Mouse (Mus musculus) MEL (cell line): ENCODE results near the gene Gm44805. TPM values are rescaled to one million over a fixed set of nuclear protein-coding genes. Genes with fewer than 3 reads are reported as not detected.

ENCODE experiments used
- DNase-seq: peaks from one replicate; pipeline ENCODE4 v3.0.0; 2011; ENCODE audit warnings: low read depth, low spot score
- H3K27ac ChIP-seq: 2 replicates; pipeline ENCODE4 v1.5.1; 2012; ENCODE audit warnings: low read depth, mild to moderate bottlenecking, control low read depth, low read length, moderate library complexity; ENCODE audit not compliant: control insufficient read depth
- H3K27me3 ChIP-seq, 2 experiments: fragments of 150-350 bp in 1 of 2; sonication (generic) in 1 of 2; 2 replicates each; pipeline ENCODE4 v1.6.1; 2012; ENCODE audit warnings: low read length in 2 of 2, mild to moderate bottlenecking in 2 of 2, improper control_type of control experiment in 1 of 2, moderate library complexity in 1 of 2; ENCODE audit not compliant: insufficient read depth in 2 of 2, control insufficient read depth in 1 of 2
- H3K36me3 ChIP-seq, 2 experiments: 2 replicates each; pipeline ENCODE4 v1.6.1; 2012 to 2014; ENCODE audit warnings: low read length in 2 of 2, improper control_type of control experiment in 1 of 2, inconsistent platforms in 1 of 2, mild to moderate bottlenecking in 1 of 2; ENCODE audit not compliant: insufficient read depth in 2 of 2, control insufficient read depth in 1 of 2
- H3K4me1 ChIP-seq, 2 experiments: fragments of 150-350 bp in 1 of 2; sonication (generic) in 1 of 2; 2 replicates each; pipeline ENCODE4 v1.6.1; 2012; ENCODE audit warnings: low read length in 2 of 2, improper control_type of control experiment in 1 of 2, mild to moderate bottlenecking in 1 of 2; ENCODE audit not compliant: insufficient read depth in 2 of 2, control insufficient read depth in 1 of 2
- H3K4me3 ChIP-seq, 2 experiments: fragments of 150-350 bp in 1 of 2; sonication (generic) in 1 of 2; 2 replicates each; pipeline ENCODE4 v1.5.1; 2012; ENCODE audit warnings: low read depth in 2 of 2, low read length in 2 of 2, mild to moderate bottlenecking in 2 of 2, moderate library complexity in 2 of 2, control low read depth in 1 of 2, improper control_type of control experiment in 1 of 2; ENCODE audit not compliant: control insufficient read depth in 1 of 2, insufficient read depth in 1 of 2
- H3K79me2 ChIP-seq: 2 replicates; pipeline ENCODE4 v1.6.1; 2012; ENCODE audit warnings: mild to moderate bottlenecking, low read length, moderate library complexity; ENCODE audit not compliant: control insufficient read depth, poor library complexity, insufficient read depth
- H3K9ac ChIP-seq: 2 replicates; pipeline ENCODE4 v1.6.1; 2012; ENCODE audit warnings: low read depth, mild to moderate bottlenecking, control low read depth, low read length, moderate library complexity; ENCODE audit not compliant: control insufficient read depth, poor library complexity, severe bottlenecking
- H3K9me3 ChIP-seq: fragments of 150-350 bp; sonication (generic); replicated peaks from 2 replicates; pipeline ENCODE4 v1.6.1; 2012; ENCODE audit warnings: mild to moderate bottlenecking, low read length, improper control_type of control experiment, moderate library complexity; ENCODE audit not compliant: insufficient read depth
- BHLHE40 ChIP-seq: IDR thresholded peaks from 2 replicates; pipeline ENCODE4 v1.6.1; 2012; ENCODE audit warnings: low read depth, mild to moderate bottlenecking, inconsistent platforms, low read length, improper control_type of control experiment, borderline replicate concordance
- CHD1 ChIP-seq: IDR thresholded peaks from 2 replicates; pipeline ENCODE4 v1.6.1; 2012; ENCODE audit warnings: low read depth, mild to moderate bottlenecking, inconsistent platforms, low read length, improper control_type of control experiment
- CTCF ChIP-seq, 3 experiments: IDR thresholded peaks in 2 of 3; conservative IDR thresholded peaks in 1 of 3; 2 replicates each; pipeline ENCODE4 v1.5.1; 2011 to 2012; ENCODE audit warnings: low read length in 3 of 3, low read depth in 2 of 3, mild to moderate bottlenecking in 2 of 3, improper control_type of control experiment in 1 of 3, inconsistent platforms in 1 of 3, mixed read lengths in 1 of 3, moderate library complexity in 1 of 3; ENCODE audit not compliant: control insufficient read depth in 1 of 3, insufficient read depth in 1 of 3, poor library complexity in 1 of 3, severe bottlenecking in 1 of 3
- EP300 ChIP-seq, 2 experiments: IDR thresholded peaks; 2 replicates each; pipeline ENCODE4 v1.6.1; 2011; ENCODE audit warnings: improper control_type of control experiment in 2 of 2, low read length in 2 of 2, low read depth in 1 of 2, mild to moderate bottlenecking in 1 of 2
- GATA1 ChIP-seq: IDR thresholded peaks from 2 replicates; pipeline ENCODE4 v1.6.1; 2011; ENCODE audit warnings: low read depth, low read length, improper control_type of control experiment
- JUND ChIP-seq: IDR thresholded peaks from 2 replicates; pipeline ENCODE4 v1.6.1; 2011; ENCODE audit warnings: low read depth, mild to moderate bottlenecking, improper control_type of control experiment, low read length
- KAT2A ChIP-seq: conservative IDR thresholded peaks from 2 replicates; pipeline ENCODE4 v1.6.1; 2012; ENCODE audit warnings: low read depth, low read length, improper control_type of control experiment, inconsistent platforms
- MAX ChIP-seq: IDR thresholded peaks from 2 replicates; pipeline ENCODE4 v1.6.1; 2011; ENCODE audit warnings: low read length, improper control_type of control experiment
- MYB ChIP-seq: IDR thresholded peaks from 2 replicates; pipeline ENCODE4 v1.6.1; 2011; ENCODE audit warnings: mild to moderate bottlenecking, low read depth, low read length, improper control_type of control experiment
- TCF12 ChIP-seq: IDR thresholded peaks from 2 replicates; pipeline ENCODE4 v1.6.1; 2014; ENCODE audit warnings: low read depth, mild to moderate bottlenecking, inconsistent platforms, low read length, improper control_type of control experiment, moderate library complexity
- USF2 ChIP-seq, 2 experiments: IDR thresholded peaks; 2 replicates each; pipeline ENCODE4 v1.6.1; 2011 to 2012; ENCODE audit warnings: improper control_type of control experiment in 2 of 2, low read length in 2 of 2, borderline replicate concordance in 1 of 2, inconsistent platforms in 1 of 2, low read depth in 1 of 2, mild to moderate bottlenecking in 1 of 2; ENCODE audit not compliant: insufficient read depth in 1 of 2
- polyA plus RNA-seq, 2 experiments: library from polyadenylated mRNA; stranded (reverse) in 1 of 2; unstranded in 1 of 2; fragments of >175 nt in 1 of 2; fragments of >200 nt in 1 of 2; gene quantifications; 2 replicates each; pipeline versions ENCODE4 v1.2.1 to v1.2.4; 2012; ENCODE audit warnings: low replicate concordance in 2 of 2, low read depth in 1 of 2; ENCODE audit not compliant: insufficient read length in 2 of 2, insufficient read depth in 1 of 2, missing spikeins in 1 of 2
- total RNA-seq: library from RNA; depleted of rRNA; stranded (reverse); fragments of 300-350 nt; gene quantifications from 2 replicates; pipeline ENCODE4 v1.2.3, GENCODE M21; 2012

The Gm44805 gene
- total and polyA plus RNA-seq, 3 experiments: not detected

DNA sequence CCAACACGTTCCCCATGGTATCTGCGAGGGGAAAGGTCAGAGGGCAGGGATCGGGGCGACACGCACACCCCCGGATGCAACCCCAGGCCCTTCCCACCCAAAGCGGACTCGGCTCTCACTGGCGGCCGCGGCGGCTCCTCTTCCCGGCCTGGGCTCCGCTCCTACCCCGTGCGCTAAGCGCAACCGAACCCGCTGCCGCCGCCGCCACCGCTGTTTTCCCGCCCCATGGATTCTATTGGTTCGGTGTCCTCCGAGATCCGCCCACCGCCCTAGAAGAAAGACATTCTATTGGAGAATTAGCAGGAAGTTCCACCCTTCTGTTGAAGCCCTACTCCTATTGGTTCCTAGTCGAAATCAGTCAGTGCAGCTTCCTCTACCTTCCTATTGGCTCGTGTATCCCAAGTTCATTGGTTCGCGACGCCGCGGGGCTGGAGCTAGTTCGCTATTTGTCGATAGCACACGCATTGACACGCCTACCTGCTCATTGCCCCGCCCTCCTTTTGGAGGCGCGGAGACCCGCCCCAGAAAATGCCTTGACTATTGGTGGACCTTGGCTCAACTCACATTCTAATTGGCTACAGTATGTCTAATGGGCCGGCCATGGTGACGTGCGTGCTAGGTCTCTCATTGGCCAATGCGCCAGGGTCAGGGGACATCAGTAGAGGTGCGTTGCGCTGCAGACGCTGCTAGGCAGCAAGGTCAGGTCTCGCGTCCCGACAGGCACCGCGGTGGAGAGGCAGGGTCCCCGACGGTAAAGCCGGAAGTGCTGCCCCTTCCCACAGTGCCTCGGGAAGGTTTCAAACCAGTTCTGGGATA, 34.2 kb upstream of the Gm44805 start, which contains the start of gene Tomm40 (continued):
- TF ChIP-seq USF2 (IDR thresholded peaks at IDR 0.05; ENCODE audit: borderline replicate concordance in 1 of 2, insufficient read depth in 1 of 2, low read depth in 1 of 2, low read length in 2 of 2) (no peak), GATA1 (peak; percentile 35), JUND (no peak)

DNA sequence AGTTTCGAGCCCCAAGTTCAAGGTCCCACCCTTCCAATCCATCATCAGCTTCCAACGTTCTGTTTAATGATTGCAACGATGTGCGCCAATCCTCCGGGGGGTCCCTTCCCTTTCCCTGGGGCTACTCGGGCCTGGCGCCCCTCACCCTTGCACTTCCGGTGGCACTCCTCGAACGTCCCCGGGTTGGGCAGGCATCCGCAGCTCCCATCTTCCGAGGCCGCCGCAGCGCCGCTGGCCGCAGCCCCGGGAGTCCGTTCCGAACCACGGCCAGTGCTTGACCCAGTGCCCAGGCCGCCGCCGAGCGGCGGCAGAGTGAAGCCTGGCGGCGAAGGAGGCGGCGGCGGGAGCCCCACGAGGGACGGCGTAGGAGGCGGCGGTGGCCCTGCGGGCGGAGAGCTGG, 33.6 kb upstream of the Gm44805 start:
- Histone ChIP-seq H3K9me3 (no peaks in the 10 kb centered on the region), H3K79me2 (peaks cover 20% of the 10 kb centered on the region), H3K9ac (peak overlapping the region; percentile 90), H3K27ac (peak overlapping the region; percentile 60), H3K4me3 (peak overlapping the region; percentile 72 to 97), H3K27me3 (no peaks in the 10 kb centered on the region), H3K4me1 (peaks cover 0 to 19% of the 10 kb centered on the region in 2 experiments; a peak in 2 of 4 replicates), H3K36me3 (peaks cover 3 to 14% of the 10 kb centered on the region in 2 experiments; a peak in 3 of 4 replicates)
- TF ChIP-seq BHLHE40: 0 out of 2 replicates have a peak, but pooled peaks have one; percentile 13
- no peak for TF ChIP-seq MAX
- 0 out of 2 replicates have a peak, but pooled peaks have one; percentile 15 for TF ChIP-seq CHD1
- DNase-seq: no peak

DNA sequence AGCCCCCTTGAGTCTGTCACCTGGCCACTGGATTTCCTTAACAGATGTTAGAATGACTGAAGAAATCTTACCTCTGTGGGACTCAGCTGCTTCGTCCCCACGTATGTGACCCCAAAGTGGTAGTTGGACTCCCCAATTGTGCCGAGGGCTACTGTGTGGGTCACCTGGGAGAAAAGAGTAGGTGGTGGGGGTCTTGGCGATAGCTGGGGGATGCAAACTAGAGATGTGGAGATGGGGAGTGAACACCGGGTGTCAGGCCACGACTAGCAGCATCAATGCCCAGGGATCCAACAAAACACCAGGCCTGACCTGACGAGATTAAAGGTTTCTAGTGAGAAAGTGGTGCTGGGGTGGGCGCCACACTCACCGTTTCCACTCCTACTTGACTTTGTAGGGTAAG, 32.4 kb upstream of the Gm44805 start:
- TF ChIP-seq EP300 (IDR thresholded peaks at IDR 0.05; ENCODE audit: low read depth in 1 of 2, low read length in 2 of 2) (no peak), TCF12 (no peak), KAT2A (no peak), MYB (no peak), CTCF (IDR thresholded peaks at IDR 0.05 in 2 of 3, conservative IDR thresholded peaks at IDR 0.05 in 1 of 3; ENCODE audit: control insufficient read depth in 1 of 3, insufficient read depth in 1 of 3, low read depth in 2 of 3, low read length in 3 of 3, poor library complexity in 1 of 3, severe bottlenecking in 1 of 3) (no peak)
- TF ChIP-seq, all 39 proteins: peak for 0
- Histone ChIP-seq H3K4me3 (no peak overlapping the region), H3K36me3 (peaks cover 8 to 14% of the 10 kb centered on the region in 2 experiments), H3K27me3 (no peaks in the 10 kb centered on the region), H3K4me1 (peaks cover 0 to 19% of the 10 kb centered on the region in 2 experiments; a peak in 2 of 4 replicates), H3K27ac (no peak overlapping the region), H3K79me2 (peaks cover 20% of the 10 kb centered on the region), H3K9ac (peak overlapping the region; percentile 90; the same call in 1 of the 2 replicates), H3K9me3 (no peaks in the 10 kb centered on the region)
- DNase-seq: no peak
